Mouse (Mus musculus) fat pad, adult 2 months (tissue): ENCODE data around the gene Pid1.
"Not testable (repeated sequence)": the region's sequence is repeated elsewhere in the genome, so short reads cannot be mapped to it uniquely, and the experiment has no call there.

Source experiments
- DNase-seq: peaks from one replicate; pipeline ENCODE4 v3.0.0-alpha.2; 2011; ENCODE audit warnings: low read depth, low spot score; ENCODE audit errors: extremely low read depth

The Pid1 gene

GRCm38 (mm10) chr1:84359611-84360500 lies 4.1 kb downstream of the Pid1 start:
- no peak for DNase-seq

DNA sequence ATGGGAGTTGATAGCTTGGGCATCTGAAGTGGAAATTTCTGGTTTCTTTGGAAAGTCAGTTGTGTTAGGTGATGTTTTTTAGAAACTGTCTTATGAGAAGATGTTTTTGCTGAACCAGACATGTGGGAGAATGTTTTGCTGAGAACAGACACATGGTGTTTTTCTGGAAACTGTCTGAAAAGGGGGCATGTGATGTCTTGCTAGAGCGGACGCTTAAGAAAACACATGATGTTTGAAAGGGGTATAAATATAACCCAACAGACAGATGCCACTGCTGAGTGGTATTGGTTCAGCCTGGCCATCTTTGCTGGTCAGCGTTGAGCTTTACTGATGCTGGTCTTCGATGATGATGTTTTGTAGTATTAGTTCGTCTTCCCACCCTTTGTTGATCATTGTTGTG lies 6.8 kb downstream of the Pid1 start:
- DNase-seq = no peak

GRCm38 (mm10) chr1:84350262-84350661 lies 13.7 kb downstream of the Pid1 start:
- DNase-seq = no peak

GRCm38 (mm10) chr1:84347796-84348476 lies 16.0 kb downstream of the Pid1 start:
- no peak for DNase-seq

GRCm38 (mm10) chr1:84332797-84333196 lies 31.2 kb downstream of the Pid1 start:
- DNase-seq = not testable (repeated sequence)

DNA sequence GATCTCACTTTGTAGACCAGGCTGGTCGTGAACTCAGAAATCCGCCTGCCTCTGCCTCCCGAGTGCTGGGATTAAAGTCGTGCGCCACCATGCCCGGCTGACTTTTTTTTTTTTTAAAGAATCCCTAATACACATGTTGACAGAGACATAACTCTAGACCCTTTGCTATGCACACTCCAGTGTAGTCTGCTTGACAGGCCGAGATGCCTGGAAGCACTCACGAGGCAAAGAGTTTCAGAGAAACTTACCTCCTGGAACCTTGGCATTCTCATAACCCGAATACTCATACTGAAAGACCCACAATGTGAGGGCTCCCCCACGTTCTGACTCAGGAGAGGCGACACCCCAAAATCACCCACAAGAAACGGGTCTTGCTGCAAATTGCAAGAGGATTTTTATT lies 32.1 kb downstream of the Pid1 start:
- DNase-seq = not testable (repeated sequence)

GRCm38 (mm10) chr1:84325309-84325708 lies 38.7 kb downstream of the Pid1 start:
- no peak for DNase-seq

- DNase-seq = no peak
Observed at GRCm38 (mm10) chr1:84321327-84321726, 42.7 kb downstream of the Pid1 start.

- no peak for DNase-seq
Observed at GRCm38 (mm10) chr1:84318569-84318968, 45.4 kb downstream of the Pid1 start.

DNA sequence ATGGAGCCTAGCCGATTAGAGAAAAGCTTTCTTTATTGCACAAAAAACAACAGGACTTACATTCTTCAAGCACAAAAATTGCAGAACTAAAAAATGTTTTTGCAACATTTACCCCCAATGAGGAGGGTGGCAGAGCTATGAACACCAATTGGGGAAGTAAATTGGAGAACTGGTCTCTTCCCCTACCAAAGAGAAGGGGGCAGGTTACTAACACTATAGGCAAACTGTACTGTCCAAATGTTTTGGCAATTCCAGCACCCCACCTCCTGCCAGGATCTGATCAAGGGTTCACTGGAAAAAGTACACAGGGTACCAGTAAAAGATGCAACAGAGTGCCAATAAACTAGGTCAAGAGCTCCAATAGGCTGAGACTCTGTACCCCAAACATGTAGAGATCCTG lies 46.2 kb downstream of the Pid1 start:
- DNase-seq = no peak

DNA sequence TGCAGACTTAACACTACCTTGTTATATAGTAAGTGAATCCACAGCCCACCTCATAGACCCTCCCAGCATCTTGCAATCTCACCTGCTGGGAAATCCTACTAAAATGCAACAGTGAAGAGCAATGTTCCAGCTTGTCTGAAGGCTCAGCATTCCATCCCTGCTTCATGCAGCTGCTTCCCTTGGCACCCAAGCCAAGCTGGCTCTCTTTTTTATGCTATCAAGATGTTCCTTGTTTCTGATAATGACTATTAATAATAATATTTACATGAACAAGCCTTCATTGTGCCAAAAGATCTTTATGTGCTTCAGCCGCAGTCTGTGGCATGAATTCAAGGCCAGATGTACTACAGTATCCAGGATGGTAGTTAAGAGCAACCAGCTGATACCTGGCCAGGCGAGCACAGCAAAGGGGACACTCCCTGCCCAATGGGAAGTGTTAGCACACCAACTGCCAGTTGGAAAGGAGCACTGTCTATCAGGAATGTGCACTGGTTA lies 54.0 kb downstream of the Pid1 start:
- DNase-seq = no peak

DNA sequence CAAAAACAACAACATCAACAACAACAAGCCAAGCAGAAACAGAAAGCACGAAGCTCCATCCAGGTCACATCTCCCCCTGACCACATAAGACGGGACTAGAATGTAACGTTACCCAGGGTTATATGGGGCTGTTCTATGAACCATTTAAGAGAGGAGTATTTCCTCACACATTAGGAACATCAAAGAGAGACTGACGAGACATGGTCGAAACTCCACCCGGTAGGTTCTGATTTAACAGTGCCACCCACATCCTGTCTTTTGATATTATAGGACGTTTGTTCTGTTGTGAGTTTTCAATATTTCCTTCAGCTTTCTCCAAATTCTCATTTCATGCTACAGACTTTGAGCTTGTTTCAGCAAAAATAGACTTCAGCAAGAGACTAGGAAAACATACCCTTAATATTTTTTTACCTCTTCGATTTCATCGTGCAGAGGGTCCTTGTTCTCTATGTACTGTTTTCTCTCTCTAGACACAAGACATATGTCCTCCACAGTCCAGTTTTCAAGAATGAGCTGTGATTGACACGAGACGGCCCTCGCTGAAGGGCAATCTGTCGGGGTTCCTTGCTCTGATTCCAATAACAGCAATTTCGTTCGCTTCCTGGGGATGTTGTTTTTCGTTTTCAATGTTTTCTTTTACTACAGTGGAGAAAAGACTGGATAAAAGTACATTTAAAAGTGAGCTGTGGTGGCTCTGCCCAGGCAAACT lies 58.1 kb downstream of the Pid1 start:
- DNase-seq = no peak

DNA sequence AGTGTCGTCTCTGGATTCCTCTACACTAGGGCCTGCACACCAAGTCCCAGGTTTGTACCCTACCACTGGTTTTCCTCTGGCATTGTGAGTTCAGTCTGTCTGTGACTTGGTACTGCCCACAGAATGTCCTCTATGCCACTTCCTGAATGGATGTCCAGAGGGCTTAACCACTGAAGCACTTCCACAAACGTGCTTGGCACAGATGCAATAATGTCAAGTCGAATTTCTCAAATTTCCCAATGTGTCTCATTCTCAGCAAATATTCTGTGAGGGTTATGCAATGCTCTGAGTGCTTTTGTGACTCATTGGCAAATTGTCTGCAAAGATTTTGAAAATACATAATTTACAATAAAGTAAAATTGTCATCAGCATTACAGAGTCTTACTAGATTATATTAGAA lies 61.2 kb downstream of the Pid1 start:
- DNase-seq = no peak

GRCm38 (mm10) chr1:84299719-84300118 lies 64.3 kb downstream of the Pid1 start:
- no peak for DNase-seq

DNA sequence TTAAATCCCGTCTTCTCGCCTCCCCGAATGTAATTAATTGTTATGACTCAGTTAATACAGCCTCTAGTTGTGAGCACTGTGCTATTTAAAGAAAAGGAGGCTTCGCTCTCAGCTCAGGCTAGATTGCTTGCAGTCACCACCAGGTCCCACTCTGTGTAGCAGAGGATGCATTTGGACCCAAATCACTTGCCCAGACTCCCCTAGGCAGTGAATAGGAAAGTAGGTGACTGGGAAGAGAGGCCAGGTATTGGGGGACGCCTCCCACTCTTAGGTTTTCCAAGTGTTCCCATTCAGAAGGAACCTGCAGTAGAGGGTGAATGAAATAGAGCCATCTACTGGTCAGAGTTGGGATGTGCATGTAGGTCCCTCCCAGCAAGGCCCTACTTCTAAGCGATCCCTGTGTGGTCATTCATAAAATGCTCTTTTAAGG lies 77.3 kb downstream of the Pid1 start:
- no peak for DNase-seq

GRCm38 (mm10) chr1:84285620-84286019 lies 78.4 kb downstream of the Pid1 start:
- no peak for DNase-seq

DNA sequence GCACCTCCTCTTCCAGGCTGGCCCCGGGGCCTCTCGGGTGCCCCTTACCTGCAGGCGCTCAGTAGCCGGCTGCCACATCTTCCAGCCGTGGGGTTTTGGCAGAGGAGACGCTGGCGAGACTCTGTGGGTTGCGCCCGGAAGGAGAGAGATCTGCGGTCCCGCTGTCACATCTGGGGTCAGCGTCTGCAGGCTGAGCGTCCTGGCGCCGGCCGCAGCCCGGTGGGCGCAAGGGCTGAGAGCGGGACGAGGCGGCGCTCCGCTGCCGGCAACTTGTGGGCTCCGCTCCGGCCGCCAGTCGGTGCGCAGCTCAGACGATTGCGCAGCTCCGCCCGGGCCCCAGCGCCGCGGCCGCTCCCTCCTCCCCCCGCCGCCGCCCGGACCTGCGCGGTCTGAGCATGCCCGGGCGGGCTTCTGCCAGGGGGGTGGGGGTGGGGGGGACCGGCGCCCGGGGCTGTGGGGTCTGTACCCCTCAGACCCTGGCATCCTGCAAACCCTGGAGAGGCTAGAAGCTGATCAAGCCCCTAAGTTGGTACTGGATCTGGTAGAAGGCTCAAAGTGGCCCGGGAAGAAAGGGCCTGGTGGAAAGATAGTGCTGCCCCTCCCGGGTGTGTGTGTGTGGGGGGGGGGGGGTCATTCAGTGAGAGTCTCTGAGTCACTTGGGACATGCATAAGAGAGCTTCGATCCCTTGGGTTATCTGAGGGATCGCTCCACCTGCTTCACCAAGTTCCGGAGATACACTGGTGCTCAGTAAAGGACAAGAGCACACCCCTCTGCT lies 79.5 kb downstream of the Pid1 start:
- DNase-seq = no peak

- DNase-seq = no peak
Observed at GRCm38 (mm10) chr1:84283119-84283518, 80.9 kb downstream of the Pid1 start.

DNA sequence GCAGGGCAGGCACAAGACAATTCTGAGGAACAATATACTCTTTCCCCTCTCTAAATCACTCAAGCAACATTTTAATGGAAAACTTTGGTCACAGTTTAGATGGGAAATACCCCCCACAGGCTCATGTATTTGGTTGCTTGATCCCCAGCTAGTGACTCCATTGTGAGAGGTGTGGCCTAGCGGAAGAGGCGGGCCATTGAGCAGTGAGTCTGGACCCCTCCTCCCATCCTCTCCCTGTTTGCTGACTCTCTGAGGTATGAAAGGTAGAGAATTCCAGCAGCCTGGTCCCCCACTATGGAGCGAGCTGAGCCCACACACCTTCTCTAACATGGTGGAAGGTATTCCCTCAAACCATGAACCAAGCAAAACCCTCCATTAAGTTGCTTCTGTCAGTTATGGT lies 83.8 kb downstream of the Pid1 start:
- no peak for DNase-seq

GRCm38 (mm10) chr1:84278359-84279255 lies 85.4 kb downstream of the Pid1 start:
- DNase-seq = no peak
